Mouse (Mus musculus) embryonic facial prominence, embryonic 12.5 days (tissue): Measurements from ENCODE around the gene Hsd17b6. TPM values are rescaled to one million over a fixed set of nuclear protein-coding genes. Genes with fewer than 3 reads are reported as not detected.

Experiments used
- ATAC-seq: fragments of 200-750 bp; cut with Nextera tagmentation; 2 replicates; pipeline ENCODE4 v1.8.0; 2017; ENCODE audit not compliant: insufficient number of reproducible peaks, insufficient read depth, low FRiP score, low TSS enrichment
- H3K27ac ChIP-seq: fragments of 300-500 bp; sonication (generic); 2 replicates; pipeline ENCODE4 v1.5.1; 2016; ENCODE audit warnings: mild to moderate bottlenecking
- H3K27me3 ChIP-seq: fragments of 300-500 bp; sonication (generic); 2 replicates; pipeline ENCODE4 v1.6.1; 2016; ENCODE audit warnings: mild to moderate bottlenecking, moderate library complexity
- H3K36me3 ChIP-seq: fragments of 300-500 bp; sonication (generic); 2 replicates; pipeline ENCODE4 v1.6.1; 2016; ENCODE audit warnings: mild to moderate bottlenecking
- H3K4me1 ChIP-seq: fragments of 300-500 bp; sonication (generic); 2 replicates; pipeline ENCODE4 v1.6.1; 2016
- H3K4me2 ChIP-seq: fragments of 300-500 bp; sonication (generic); replicated peaks from 2 replicates; pipeline ENCODE4 v1.6.1; 2016; ENCODE audit warnings: mild to moderate bottlenecking, moderate library complexity
- H3K4me3 ChIP-seq: fragments of 300-500 bp; sonication (generic); 2 replicates; pipeline ENCODE4 v1.5.1; 2016; ENCODE audit warnings: mild to moderate bottlenecking
- H3K9ac ChIP-seq: fragments of 300-500 bp; sonication (generic); 2 replicates; pipeline ENCODE4 v1.6.1; 2016; ENCODE audit warnings: mild to moderate bottlenecking, moderate library complexity
- H3K9me3 ChIP-seq: fragments of 300-500 bp; sonication (generic); 2 replicates; pipeline ENCODE4 v1.6.1; 2016; ENCODE audit warnings: mild to moderate bottlenecking, moderate library complexity
- WGBS: fragments of 180-500 bp; shearing (Covaris S2); methylation state at CpG from one replicate; pipeline ENCODE4 v1.1.7; 2016; 5-methylcytosine and 5-hydroxymethylcytosine counted together
- polyA plus RNA-seq: library from polyadenylated mRNA; unstranded; fragments of >200 nt; fragmentation: Nextera tagmentation; extraction: Ambion mirVana; gene quantifications from 2 replicates; pipeline ENCODE4 v1.2.1, GENCODE M21; 2016

Hsd17b6 gene
- polyA plus RNA-seq, 1 experiment from 2014 or later, result not detected

GRCm38 (mm10) chr10:128004918-128005317 is 2.5 kb downstream of the Hsd17b6 start:
- WGBS, result 78% methylated on average over 10 of the region's 10 CpGs
- no peaks in the 10 kb centered on the region for H3K36me3 ChIP-seq
- no peaks in the 10 kb centered on the region for H3K9me3 ChIP-seq
- H3K27me3 ChIP-seq, result no peaks in the 10 kb centered on the region
- no peak overlapping the region for H3K27ac ChIP-seq
- H3K4me2 ChIP-seq, result no peak overlapping the region
- H3K4me3 ChIP-seq, result no peak overlapping the region
- H3K4me1 ChIP-seq, result no peaks in the 10 kb centered on the region
- no peak for ATAC-seq
- no peak overlapping the region for H3K9ac ChIP-seq

GRCm38 (mm10) chr10:128003281-128003801 is 4.1 kb downstream of the Hsd17b6 start:
- Histone ChIP-seq H3K27ac (no peak overlapping the region), H3K9ac (no peak overlapping the region), H3K4me1 (no peaks in the 10 kb centered on the region), H3K27me3 (no peaks in the 10 kb centered on the region), H3K4me2 (no peak overlapping the region), H3K36me3 (no peaks in the 10 kb centered on the region), H3K4me3 (no peak overlapping the region), H3K9me3 (no peaks in the 10 kb centered on the region)
- WGBS, result 79% methylated on average over 3 of the region's 3 CpGs
- no peak for ATAC-seq

GRCm38 (mm10) chr10:127998260-127998659 is 9.2 kb downstream of the Hsd17b6 start:
- H3K27ac ChIP-seq, result no peak overlapping the region
- no peaks in the 10 kb centered on the region for H3K36me3 ChIP-seq
- H3K9ac ChIP-seq, result no peak overlapping the region
- no peaks in the 10 kb centered on the region for H3K27me3 ChIP-seq
- WGBS, result 84% methylated on average over 1 of the region's 1 CpGs
- no peak overlapping the region for H3K4me2 ChIP-seq
- ATAC-seq, result no peak
- no peak overlapping the region for H3K4me3 ChIP-seq
- no peaks in the 10 kb centered on the region for H3K9me3 ChIP-seq
- no peaks in the 10 kb centered on the region for H3K4me1 ChIP-seq

- H3K27me3 ChIP-seq, result no peaks in the 10 kb centered on the region
- no peak overlapping the region for H3K4me2 ChIP-seq
- 90% methylated on average over 3 of the region's 3 CpGs for WGBS
- no peak overlapping the region for H3K27ac ChIP-seq
- H3K9me3 ChIP-seq, result no peaks in the 10 kb centered on the region
- no peak overlapping the region for H3K4me3 ChIP-seq
- no peak overlapping the region for H3K9ac ChIP-seq
- ATAC-seq, result no peak
- no peaks in the 10 kb centered on the region for H3K36me3 ChIP-seq
- no peaks in the 10 kb centered on the region for H3K4me1 ChIP-seq
These were observed 10.7 kb downstream of the Hsd17b6 start for GRCm38 (mm10) chr10:127996690-127997089.

- Histone ChIP-seq H3K4me1 (0 out of 2 replicates have a peak, but pooled peaks cover 4% of the 10 kb centered on the region), H3K4me3 (no peak overlapping the region), H3K9me3 (0 out of 2 replicates have a peak, but pooled peaks cover 3% of the 10 kb centered on the region), H3K9ac (no peak overlapping the region), H3K4me2 (no peak overlapping the region), H3K27ac (no peak overlapping the region), H3K36me3 (no peaks in the 10 kb centered on the region), H3K27me3 (no peaks in the 10 kb centered on the region)
- WGBS, result 37% methylated on average over 8 of the region's 8 CpGs
- no peak for ATAC-seq
These were observed 21.8 kb downstream of the Hsd17b6 start for GRCm38 (mm10) chr10:127985601-127986000.

- Histone ChIP-seq H3K4me1 (0 out of 2 replicates have a peak, but pooled peaks cover 4% of the 10 kb centered on the region), H3K9ac (no peak overlapping the region), H3K27me3 (no peaks in the 10 kb centered on the region), H3K4me3 (no peak overlapping the region), H3K36me3 (no peaks in the 10 kb centered on the region), H3K4me2 (no peak overlapping the region), H3K27ac (no peak overlapping the region), H3K9me3 (0 out of 2 replicates have a peak, but pooled peaks cover 3% of the 10 kb centered on the region)
- WGBS, result 81% methylated on average over 5 of the region's 5 CpGs
- ATAC-seq, result no peak
These were observed 22.8 kb downstream of the Hsd17b6 start for GRCm38 (mm10) chr10:127984650-127985049.

- WGBS, result 16% methylated on average over 1 of the region's 1 CpGs
- H3K4me2 ChIP-seq, result no peak overlapping the region
- H3K27ac ChIP-seq, result no peak overlapping the region
- peaks cover 2% of the 10 kb centered on the region; the same call in 1 of the 2 replicates for H3K4me1 ChIP-seq
- ATAC-seq, result peak; percentile 92
- H3K9ac ChIP-seq, result no peak overlapping the region
- H3K36me3 ChIP-seq, result no peaks in the 10 kb centered on the region
- H3K27me3 ChIP-seq, result no peaks in the 10 kb centered on the region
- no peaks in the 10 kb centered on the region for H3K9me3 ChIP-seq
- H3K4me3 ChIP-seq, result no peak overlapping the region
These were observed 31.9 kb downstream of the Hsd17b6 start for GRCm38 (mm10) chr10:127975503-127975902.

- no peak overlapping the region for H3K4me2 ChIP-seq
- ATAC-seq, result no peak
- no peaks in the 10 kb centered on the region for H3K36me3 ChIP-seq
- WGBS, result 75% methylated on average over 3 of the region's 3 CpGs
- H3K4me1 ChIP-seq, result peaks cover 14% of the 10 kb centered on the region; the same call in 1 of the 2 replicates
- no peak overlapping the region for H3K27ac ChIP-seq
- no peak overlapping the region for H3K4me3 ChIP-seq
- H3K9ac ChIP-seq, result no peak overlapping the region
- no peaks in the 10 kb centered on the region for H3K27me3 ChIP-seq
- H3K9me3 ChIP-seq, result no peaks in the 10 kb centered on the region
These were observed 33.3 kb downstream of the Hsd17b6 start for GRCm38 (mm10) chr10:127974062-127974461.

GRCm38 (mm10) chr10:127971135-127971534 is 36.3 kb downstream of the Hsd17b6 start:
- H3K27me3 ChIP-seq, result no peaks in the 10 kb centered on the region
- peaks cover 14% of the 10 kb centered on the region; the same call in 1 of the 2 replicates for H3K4me1 ChIP-seq
- no peak overlapping the region for H3K9ac ChIP-seq
- no peaks in the 10 kb centered on the region for H3K9me3 ChIP-seq
- WGBS, result 47% methylated on average over 3 of the region's 3 CpGs
- no peak overlapping the region for H3K4me2 ChIP-seq
- H3K27ac ChIP-seq, result peak overlapping the region; percentile 41; the same call in 1 of the 2 replicates
- H3K36me3 ChIP-seq, result no peaks in the 10 kb centered on the region
- no peak overlapping the region for H3K4me3 ChIP-seq
- no peak for ATAC-seq

GRCm38 (mm10) chr10:127970359-127970831 is 37.0 kb downstream of the Hsd17b6 start:
- H3K4me2 ChIP-seq, result no peak overlapping the region; the same call in 1 of the 2 replicates
- peaks cover 14% of the 10 kb centered on the region; the same call in 1 of the 2 replicates for H3K4me1 ChIP-seq
- H3K27ac ChIP-seq, result peak overlapping the region; percentile 83
- ATAC-seq, result peak; percentile 74; the same call in 1 of the 2 replicates
- no peak overlapping the region for H3K9ac ChIP-seq
- no peak overlapping the region for H3K4me3 ChIP-seq
- no peaks in the 10 kb centered on the region for H3K9me3 ChIP-seq
- no peaks in the 10 kb centered on the region for H3K27me3 ChIP-seq
- no peaks in the 10 kb centered on the region for H3K36me3 ChIP-seq
- WGBS, result 15% methylated on average over 3 of the region's 3 CpGs

- Histone ChIP-seq H3K4me2 (no peak overlapping the region), H3K36me3 (no peaks in the 10 kb centered on the region), H3K4me3 (no peak overlapping the region), H3K27ac (peak overlapping the region; percentile 83), H3K9ac (no peak overlapping the region), H3K4me1 (peaks cover 14% of the 10 kb centered on the region; the same call in 1 of the 2 replicates), H3K27me3 (no peaks in the 10 kb centered on the region), H3K9me3 (no peaks in the 10 kb centered on the region)
- ATAC-seq, result no peak
- 39% methylated on average over 4 of the region's 4 CpGs for WGBS
These were observed 37.6 kb downstream of the Hsd17b6 start for GRCm38 (mm10) chr10:127969820-127970219.

- no peak overlapping the region for H3K4me2 ChIP-seq
- H3K27ac ChIP-seq, result no peak overlapping the region
- no peak overlapping the region for H3K4me3 ChIP-seq
- peaks cover 14% of the 10 kb centered on the region; the same call in 1 of the 2 replicates for H3K4me1 ChIP-seq
- H3K36me3 ChIP-seq, result no peaks in the 10 kb centered on the region
- no peaks in the 10 kb centered on the region for H3K9me3 ChIP-seq
- ATAC-seq, result no peak
- no peak overlapping the region for H3K9ac ChIP-seq
- 94% methylated on average over 6 of the region's 6 CpGs for WGBS
- H3K27me3 ChIP-seq, result no peaks in the 10 kb centered on the region
These were observed 40.9 kb downstream of the Hsd17b6 start for GRCm38 (mm10) chr10:127966506-127966905.
